Mouse (Mus musculus) embryo, embryonic 11.5 days (tissue): ENCODE data around the gene Calhm5.

Experiments
- DNase-seq: peaks from one replicate; pipeline ENCODE4 v3.0.0-alpha.2; 2012; ENCODE audit warnings: low read depth, low spot score

The Calhm5 gene

GRCm38 (mm10) chr10:34096418-34096883, at the start of gene Calhm5:
TSS of gene Calhm5 (minus strand) at chr10:34096519.
- no peak for DNase-seq

DNA sequence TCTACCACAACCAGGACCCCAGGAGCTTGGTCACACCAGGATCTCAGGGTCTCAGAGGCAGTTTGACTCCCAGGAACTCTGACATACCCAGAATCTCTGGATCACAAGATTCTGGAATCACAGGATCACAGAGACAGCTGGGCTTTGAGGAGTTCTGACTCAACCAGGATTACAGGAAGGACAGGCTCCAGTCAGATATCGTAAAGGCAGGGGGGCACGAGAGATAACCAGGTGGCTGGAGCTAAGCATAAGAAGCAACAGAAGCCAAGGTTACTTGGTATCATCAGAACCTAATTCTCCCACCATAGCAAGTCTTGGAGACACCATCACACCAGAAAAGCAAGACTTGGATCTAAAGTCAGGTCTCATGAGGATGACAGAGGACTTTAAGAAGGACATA, 45.4 kb upstream of the Calhm5 start:
- no peak for DNase-seq

DNA sequence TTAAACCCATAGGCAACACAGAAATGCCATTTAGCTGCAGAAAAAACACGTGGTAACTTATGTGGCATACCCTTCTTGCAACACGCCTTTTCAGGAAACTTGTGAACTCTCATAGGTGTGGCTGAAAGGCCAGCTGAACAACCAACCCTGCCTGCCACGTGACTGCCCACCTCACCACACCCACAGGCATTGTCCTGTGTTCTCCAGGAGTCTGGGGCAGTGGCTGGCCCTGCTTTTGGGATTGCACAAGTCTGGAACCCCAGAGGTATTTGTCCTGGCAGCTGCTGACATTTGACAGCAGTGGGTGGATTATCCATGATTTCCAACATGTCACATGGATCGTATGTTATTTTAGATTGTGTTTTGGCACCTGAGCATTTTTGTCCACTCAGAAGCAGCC, 43.4 kb upstream of the Calhm5 start:
- no peak for DNase-seq

GRCm38 (mm10) chr10:34138027-34138426, 41.7 kb upstream of the Calhm5 start:
- no peak for DNase-seq

- DNase-seq: no peak
Measured at GRCm38 (mm10) chr10:34136432-34136831, 40.1 kb upstream of the Calhm5 start.

- DNase-seq: no peak
Measured at GRCm38 (mm10) chr10:34131356-34131755, 35.0 kb upstream of the Calhm5 start.

GRCm38 (mm10) chr10:34128391-34128790, 32.1 kb upstream of the Calhm5 start:
- no peak for DNase-seq

GRCm38 (mm10) chr10:34127392-34128378, 31.4 kb upstream of the Calhm5 start, which contains the start of gene Calhm6:
TSS of gene Calhm6 (minus strand) at chr10:34127984.
- DNase-seq: no peak

DNA sequence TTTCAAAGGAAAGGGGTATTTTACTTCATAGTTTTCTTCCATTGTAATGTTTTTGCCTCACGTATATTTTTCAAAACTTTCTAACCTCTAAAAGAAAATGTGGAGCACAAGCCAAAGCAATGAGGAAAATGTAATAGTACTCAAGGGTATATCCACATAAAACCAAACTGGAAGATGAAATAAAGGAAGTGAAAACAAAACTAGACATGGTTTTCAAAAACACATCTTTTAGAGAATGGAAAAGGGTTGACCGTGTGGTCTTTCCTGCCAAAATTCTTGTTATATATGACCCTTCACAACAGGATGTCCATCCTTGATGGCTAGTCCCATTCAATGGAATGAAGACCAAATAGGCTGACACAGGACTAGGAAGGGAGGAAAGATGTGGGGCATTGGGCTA, 22.1 kb upstream of the Calhm5 start:
- no peak for DNase-seq

DNA sequence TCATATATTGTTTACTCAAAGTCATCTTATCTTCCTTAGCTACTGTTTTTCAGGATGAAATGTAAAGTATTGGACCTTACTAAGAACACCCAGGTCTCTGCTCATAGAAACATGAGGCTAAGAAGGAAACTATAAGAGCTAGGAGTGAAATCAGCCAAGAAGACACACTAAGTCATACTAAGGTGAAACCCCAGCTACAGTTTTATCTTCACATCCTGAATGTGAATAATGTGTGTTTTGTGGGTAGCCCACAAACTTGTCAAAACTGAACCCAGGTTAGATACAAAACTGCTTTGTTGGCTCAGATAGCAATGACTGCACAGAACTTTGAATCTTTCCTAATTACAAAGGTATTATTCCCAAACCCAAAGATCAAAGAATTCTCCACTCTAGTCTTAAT, 21.5 kb upstream of the Calhm5 start:
- DNase-seq: no peak

DNA sequence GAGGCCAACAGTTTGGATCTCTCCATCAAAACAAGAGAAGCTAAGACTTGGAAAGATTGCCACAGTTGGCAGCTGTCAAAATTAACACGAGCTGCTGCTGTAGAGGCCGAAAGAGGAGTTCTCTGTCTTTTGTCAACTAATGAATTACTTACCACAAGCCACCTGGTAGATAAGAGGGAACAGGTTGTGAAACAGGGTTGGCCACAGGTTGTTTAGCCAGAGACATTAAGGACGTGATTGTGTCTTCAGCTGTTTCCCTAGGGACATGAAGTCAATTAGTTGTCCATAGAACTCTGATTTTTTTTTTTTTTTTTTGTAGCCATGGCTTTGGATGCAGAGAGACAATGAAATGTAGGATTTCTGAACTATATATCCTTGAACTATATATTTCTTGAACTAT, 20.8 kb upstream of the Calhm5 start:
- no peak for DNase-seq

DNA sequence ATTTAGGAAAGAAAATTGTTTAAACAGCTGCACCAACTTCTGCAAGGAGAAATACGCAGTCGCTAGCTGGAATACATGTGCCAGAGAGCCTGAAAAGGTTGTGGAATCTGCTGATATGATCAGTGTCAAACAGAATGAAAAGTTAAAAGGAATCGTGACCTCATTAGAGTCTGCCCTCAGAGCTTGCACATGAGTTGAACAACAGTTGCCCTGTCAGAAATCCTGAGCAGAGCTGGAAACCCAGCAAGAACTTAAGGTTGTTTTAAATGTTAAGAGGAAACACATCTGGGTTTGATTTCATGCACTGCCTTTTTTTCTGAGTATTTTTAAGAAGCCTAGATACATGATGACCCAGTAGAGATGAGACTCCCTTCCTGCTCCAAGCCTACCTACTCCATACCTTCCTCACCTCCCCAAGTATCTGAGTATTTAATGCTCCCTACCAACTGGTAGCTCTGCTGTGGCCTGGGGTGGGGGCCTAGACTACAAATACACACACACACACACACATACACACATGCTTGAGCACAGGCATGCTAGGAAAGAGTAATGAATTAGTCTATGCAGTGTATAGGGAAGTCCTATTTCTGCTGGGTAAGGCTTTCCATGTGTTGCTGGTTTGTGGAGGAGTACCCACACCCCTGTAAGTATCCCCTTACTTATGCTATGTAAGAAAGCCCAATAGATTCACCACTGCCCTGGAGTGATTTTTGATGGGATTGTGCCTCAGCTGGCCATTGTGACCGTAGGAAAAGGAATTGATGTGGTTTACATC, 15.8 kb upstream of the Calhm5 start:
- no peak for DNase-seq

DNA sequence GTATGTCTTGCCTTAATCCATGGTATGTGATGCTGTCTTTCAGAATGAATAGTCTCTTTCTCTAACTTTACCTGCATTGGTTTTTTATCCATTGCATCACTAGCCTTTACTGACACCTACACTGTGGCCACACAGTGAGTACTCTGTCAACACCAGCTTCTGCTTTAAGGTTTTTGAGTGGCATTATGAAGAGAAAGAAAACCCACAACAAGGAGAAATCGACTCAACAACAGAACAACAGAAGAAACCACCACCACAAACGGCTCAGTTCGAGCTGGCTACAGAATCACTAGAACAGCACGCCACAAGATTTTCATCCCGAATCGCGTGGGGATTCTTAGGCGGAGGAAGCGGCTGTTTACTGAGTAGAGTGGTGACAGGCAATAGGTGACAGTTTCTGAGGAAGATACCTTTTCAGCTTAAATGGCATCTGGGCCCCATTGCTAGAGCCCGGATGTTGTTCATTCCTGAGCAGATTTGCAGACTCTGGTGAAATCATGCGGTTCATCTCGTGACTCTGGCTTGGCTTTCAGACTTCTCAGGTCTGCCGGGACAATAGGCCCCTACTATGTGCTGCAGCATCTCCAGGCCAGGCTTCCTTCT, 14.6 kb upstream of the Calhm5 start:
- DNase-seq: no peak

DNA sequence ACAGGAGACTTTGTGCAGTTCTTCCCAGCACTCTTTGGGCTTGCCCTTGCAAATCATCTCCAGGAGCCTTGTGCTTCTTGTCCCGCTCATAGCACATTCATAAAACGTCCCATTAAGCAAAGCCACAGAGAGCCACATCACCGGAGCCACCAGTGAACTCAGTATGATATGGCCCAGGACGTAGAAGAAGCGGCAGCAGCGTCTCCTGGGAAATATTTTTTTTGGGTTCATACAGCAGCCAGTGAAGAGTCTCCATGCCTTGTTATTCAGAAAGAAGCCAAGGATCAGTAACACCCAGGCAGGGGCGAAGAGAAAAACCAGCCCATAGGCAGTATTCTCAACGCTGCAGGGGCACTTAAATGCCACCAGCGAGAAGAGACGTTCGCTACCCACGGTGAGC, 355 bp downstream of the Calhm5 start:
- no peak for DNase-seq

GRCm38 (mm10) chr10:34095147-34095546, 1.2 kb downstream of the Calhm5 start:
- DNase-seq: no peak

- DNase-seq: no peak
Measured at GRCm38 (mm10) chr10:34091888-34092287, 4.4 kb downstream of the Calhm5 start.

DNA sequence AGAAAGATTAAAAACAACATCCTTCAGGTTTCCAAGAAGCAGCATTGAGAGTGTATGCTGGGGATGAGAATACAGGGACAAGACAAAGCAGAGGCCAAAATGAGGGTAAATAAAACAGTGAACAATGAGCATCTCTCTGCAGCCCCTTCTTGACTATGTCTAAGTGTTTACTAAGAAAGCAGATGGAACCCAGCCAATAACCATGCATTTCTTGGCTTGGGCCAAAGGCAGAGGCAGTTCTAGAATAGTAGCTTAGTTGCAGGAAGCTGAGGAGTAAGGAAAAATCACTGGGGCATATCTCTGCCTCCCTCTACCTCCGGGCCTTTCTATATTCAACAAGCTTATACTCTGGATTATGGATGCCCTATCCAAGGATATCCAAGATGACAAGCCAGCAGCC, 5.8 kb downstream of the Calhm5 start:
- DNase-seq: no peak

- DNase-seq: no peak
Measured at GRCm38 (mm10) chr10:34089517-34089916, 6.8 kb downstream of the Calhm5 start.

GRCm38 (mm10) chr10:34088515-34088914, 7.8 kb downstream of the Calhm5 start:
- no peak for DNase-seq

- no peak for DNase-seq
Measured at GRCm38 (mm10) chr10:34086514-34086913, 9.8 kb downstream of the Calhm5 start.

GRCm38 (mm10) chr10:34074522-34075200, 21.7 kb downstream of the Calhm5 start:
- no peak for DNase-seq
